Mouse (Mus musculus) lung, postnatal 0 days (tissue): ENCODE results near the gene Gpr89.

Experiments used
- CTCF ChIP-seq: IDR thresholded peaks from 2 replicates; pipeline ENCODE4 v1.5.1; 2016; ENCODE audit warnings: antibody characterized with exemption, mild to moderate bottlenecking
- EP300 ChIP-seq: IDR thresholded peaks from 2 replicates; pipeline ENCODE4 v1.6.1; 2016; ENCODE audit warnings: antibody characterized with exemption, mild to moderate bottlenecking, control low read depth

DNA sequence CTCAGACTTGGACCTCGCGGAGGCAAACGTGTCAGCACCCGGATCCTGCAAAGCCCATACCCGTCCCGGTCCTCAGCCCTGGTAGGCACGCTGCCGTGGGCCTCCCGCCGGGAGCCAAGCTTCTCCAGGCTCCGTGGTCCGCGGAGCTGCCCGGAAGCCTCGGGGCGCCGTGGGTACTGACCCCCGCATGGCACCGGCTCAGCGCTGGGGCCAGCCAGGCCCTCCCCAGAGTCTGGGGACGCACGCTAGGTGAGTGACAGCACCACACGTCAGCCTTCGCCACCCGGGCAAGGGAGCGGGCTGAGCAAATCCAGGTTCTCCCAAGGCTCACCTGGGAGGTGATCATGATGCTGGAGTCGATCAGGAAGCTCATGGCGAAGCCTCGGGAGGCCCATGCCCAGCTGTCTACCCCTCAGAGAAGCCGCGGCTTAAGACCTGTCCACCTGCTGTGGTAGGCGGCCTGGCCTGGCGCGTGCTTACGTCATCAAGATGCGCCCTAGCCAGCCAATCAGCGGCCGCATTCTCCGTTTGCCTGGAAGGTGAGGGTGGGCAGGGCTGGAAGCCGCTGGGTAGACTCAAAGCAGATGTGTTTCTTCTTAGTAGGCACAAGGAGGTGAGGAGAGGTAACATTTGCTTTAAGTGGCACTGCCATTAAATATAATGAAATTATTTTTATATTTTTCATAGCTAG, at the start of gene Gpr89:
- TF ChIP-seq CTCF, result no peak
- no peak for TF ChIP-seq EP300
